Mouse (Mus musculus) forebrain, postnatal 0 days (tissue): ENCODE data around the gene Sh3tc1. TPM values are rescaled to one million over a fixed set of nuclear protein-coding genes. Genes with fewer than 3 reads are reported as not detected.

Experiments used
- ATAC-seq: fragments of 200-750 bp; cut with Nextera tagmentation; 2 replicates; pipeline ENCODE4 v1.8.0; 2017; ENCODE audit warnings: mild to moderate bottlenecking, moderate library complexity
- DNase-seq: peaks from one replicate; pipeline ENCODE4 v3.0.0-alpha.2; 2015
- H3K27ac ChIP-seq: fragments of 300-500 bp; sonication (generic); 2 replicates; pipeline ENCODE4 v1.5.1; 2014; ENCODE audit warnings: low read depth, mild to moderate bottlenecking, antibody characterized with exemption, low read length, moderate library complexity, mixed read lengths
- H3K27me3 ChIP-seq: fragments of 300-500 bp; sonication (generic); 2 replicates; pipeline ENCODE4 v1.6.1; 2014; ENCODE audit warnings: mild to moderate bottlenecking, low read length, mixed read lengths; ENCODE audit not compliant: insufficient read depth
- H3K36me3 ChIP-seq: fragments of 300-500 bp; sonication (generic); 2 replicates; pipeline ENCODE4 v1.6.1; 2014; ENCODE audit warnings: mild to moderate bottlenecking, moderate library complexity; ENCODE audit not compliant: insufficient read depth
- H3K4me1 ChIP-seq: fragments of 300-500 bp; sonication (generic); 2 replicates; pipeline ENCODE4 v1.6.1; 2014; ENCODE audit warnings: antibody characterized with exemption; ENCODE audit not compliant: insufficient read depth
- H3K4me2 ChIP-seq: fragments of 300-500 bp; sonication (generic); 2 replicates; pipeline ENCODE4 v1.6.1; 2014; ENCODE audit warnings: low read depth, mild to moderate bottlenecking, moderate library complexity
- H3K4me3 ChIP-seq: fragments of 300-500 bp; sonication (generic); 2 replicates; pipeline ENCODE4 v1.5.1; 2014; ENCODE audit warnings: low read depth, low read length, mixed read lengths
- H3K9ac ChIP-seq: fragments of 300-500 bp; sonication (generic); 2 replicates; pipeline ENCODE4 v1.6.1; 2014; ENCODE audit warnings: mild to moderate bottlenecking
- H3K9me3 ChIP-seq: fragments of 300-500 bp; sonication (generic); 2 replicates; pipeline ENCODE4 v1.6.1; 2016; ENCODE audit warnings: low read length
- CTCF ChIP-seq: sonication (generic); IDR thresholded peaks from 2 replicates; pipeline ENCODE4 v1.5.1; 2016; ENCODE audit warnings: antibody characterized with exemption, control low read depth, low read depth
- WGBS: fragments of 180-500 bp; shearing (Covaris S2); extraction: QIAGEN DNeasy Blood & Tissue Kit; methylation state at CpG from one replicate; pipeline ENCODE4 v1.1.7; 2014; 5-methylcytosine and 5-hydroxymethylcytosine counted together
- polyA plus RNA-seq: library from polyadenylated mRNA; unstranded; fragments of >200 nt; fragmentation: Nextera tagmentation; extraction: Ambion mirVana; gene quantifications from 2 replicates; pipeline ENCODE4 v1.2.1, GENCODE M21; 2015
- total RNA-seq: library from RNA; depleted of rRNA; stranded (reverse); fragments of >200 nt; gene quantifications from 2 replicates; pipeline ENCODE4 v1.2.3, GENCODE M21; 2014

The Sh3tc1 gene
- total and polyA plus RNA-seq, 2 experiments from 2014 or later, result 1.2 to 2.8 TPM

GRCm38 (mm10) chr5:35672581-35672980 is 67.2 kb downstream of the Sh3tc1 start:
- Histone ChIP-seq H3K36me3 (no peaks in the 10 kb centered on the region), H3K27ac (peak overlapping the region; percentile 29; the same call in 1 of the 2 replicates), H3K9me3 (no peaks in the 10 kb centered on the region), H3K27me3 (no peaks in the 10 kb centered on the region; the same call in 1 of the 2 replicates), H3K9ac (no peak overlapping the region), H3K4me2 (no peak overlapping the region), H3K4me3 (no peak overlapping the region), H3K4me1 (no peaks in the 10 kb centered on the region)
- 60% methylated on average over 1 of the region's 1 CpGs for WGBS
- ATAC-seq, result no peak
- TF ChIP-seq CTCF, result no peak
- DNase-seq, result no peak

GRCm38 (mm10) chr5:35671474-35671891 is 68.3 kb downstream of the Sh3tc1 start:
- DNase-seq (peak; percentile 67), ATAC-seq (peak; percentile 81)
- Histone ChIP-seq H3K4me3 (no peak overlapping the region), H3K36me3 (no peaks in the 10 kb centered on the region), H3K27me3 (no peaks in the 10 kb centered on the region), H3K27ac (peak overlapping the region; percentile 66), H3K9ac (no peak overlapping the region), H3K4me1 (no peaks in the 10 kb centered on the region), H3K4me2 (no peak overlapping the region), H3K9me3 (no peaks in the 10 kb centered on the region)
- TF ChIP-seq CTCF, result no peak
- 44% methylated on average over 9 of the region's 9 CpGs for WGBS

GRCm38 (mm10) chr5:35670412-35670801 is 69.4 kb downstream of the Sh3tc1 start:
- 57% methylated on average over 6 of the region's 6 CpGs for WGBS
- H3K27ac ChIP-seq, result no peak overlapping the region
- no peak for DNase-seq

GRCm38 (mm10) chr5:35669747-35670411 is 69.9 kb downstream of the Sh3tc1 start:
- H3K4me2 ChIP-seq, result no peak overlapping the region
- H3K9me3 ChIP-seq, result no peaks in the 10 kb centered on the region
- 38% methylated on average over 11 of the region's 11 CpGs for WGBS
- no peak overlapping the region for H3K4me3 ChIP-seq
- no peaks in the 10 kb centered on the region for H3K36me3 ChIP-seq
- H3K4me1 ChIP-seq, result no peaks in the 10 kb centered on the region
- H3K27ac ChIP-seq, result no peak overlapping the region
- no peak overlapping the region for H3K9ac ChIP-seq
- DNase-seq, result no peak
- ATAC-seq, result no peak
- TF ChIP-seq CTCF, result no peak
- no peaks in the 10 kb centered on the region for H3K27me3 ChIP-seq

More at GRCm38 (mm10) chr5:35670412-35670801, 69.4 kb downstream of the Sh3tc1 start:
- H3K9ac ChIP-seq, result no peak overlapping the region
- no peak for TF ChIP-seq CTCF
- ATAC-seq, result no peak
- no peaks in the 10 kb centered on the region for H3K9me3 ChIP-seq
- no peaks in the 10 kb centered on the region for H3K36me3 ChIP-seq
- H3K4me1 ChIP-seq, result no peaks in the 10 kb centered on the region
- no peak overlapping the region for H3K4me2 ChIP-seq
- no peak overlapping the region for H3K4me3 ChIP-seq
- H3K27me3 ChIP-seq, result no peaks in the 10 kb centered on the region

- Histone ChIP-seq H3K4me2 (no peak overlapping the region), H3K36me3 (no peaks in the 10 kb centered on the region), H3K4me3 (no peak overlapping the region), H3K27me3 (no peaks in the 10 kb centered on the region), H3K9ac (no peak overlapping the region), H3K9me3 (no peaks in the 10 kb centered on the region), H3K4me1 (no peaks in the 10 kb centered on the region), H3K27ac (no peak overlapping the region)
- ATAC-seq (no peak), DNase-seq (no peak)
- WGBS, result 93% methylated on average over 7 of the region's 7 CpGs
- no peak for TF ChIP-seq CTCF
Observed at GRCm38 (mm10) chr5:35666152-35666551, 73.6 kb downstream of the Sh3tc1 start.

GRCm38 (mm10) chr5:35662021-35662545 is 77.7 kb downstream of the Sh3tc1 start:
- no peaks in the 10 kb centered on the region for H3K36me3 ChIP-seq
- no peaks in the 10 kb centered on the region for H3K4me1 ChIP-seq
- no peak for DNase-seq
- no peaks in the 10 kb centered on the region for H3K27me3 ChIP-seq
- H3K4me2 ChIP-seq, result no peak overlapping the region
- H3K9ac ChIP-seq, result no peak overlapping the region
- H3K27ac ChIP-seq, result no peak overlapping the region
- WGBS, result 76% methylated on average over 9 of the region's 9 CpGs
- 0 out of 2 replicates have a peak, but pooled peaks have one; percentile 6 for TF ChIP-seq CTCF
- H3K4me3 ChIP-seq, result no peak overlapping the region
- ATAC-seq, result no peak
- H3K9me3 ChIP-seq, result no peaks in the 10 kb centered on the region

GRCm38 (mm10) chr5:35661210-35661609 is 78.6 kb downstream of the Sh3tc1 start:
- no peak overlapping the region for H3K27ac ChIP-seq
- H3K4me1 ChIP-seq, result no peaks in the 10 kb centered on the region
- no peak for TF ChIP-seq CTCF
- H3K36me3 ChIP-seq, result no peaks in the 10 kb centered on the region
- no peaks in the 10 kb centered on the region for H3K27me3 ChIP-seq
- no peak overlapping the region for H3K4me3 ChIP-seq
- WGBS, result 67% methylated on average over 6 of the region's 6 CpGs
- H3K9ac ChIP-seq, result no peak overlapping the region
- H3K9me3 ChIP-seq, result no peaks in the 10 kb centered on the region
- ATAC-seq, result no peak
- no peak overlapping the region for H3K4me2 ChIP-seq
- no peak for DNase-seq
